Mouse (Mus musculus): Measurements from ENCODE around the gene Slc22a5.
"Not testable (repeated sequence)": the region's sequence is repeated elsewhere in the genome, so short reads cannot be mapped to it uniquely, and the experiment has no call there.

- TF ChIP-seq CTCF (IDR thresholded peaks at IDR 0.05); POLR2A (IDR thresholded peaks at IDR 0.05; ENCODE audit: insufficient read depth, low read depth, low read length): not testable (repeated sequence)
Measured at GRCm38 (mm10) chr11:53864724-53865310, 26.6 kb downstream of the Slc22a5 start.
